Mouse (Mus musculus) liver, embryonic 15.5 days (tissue): ENCODE measurements around the gene Scfd1. TPM values are rescaled to one million over a fixed set of nuclear protein-coding genes. Genes with fewer than 3 reads are reported as not detected.

Source experiments
- polyA plus RNA-seq: library from polyadenylated mRNA; unstranded; fragments of >200 nt; fragmentation: Nextera tagmentation; extraction: Ambion mirVana; gene quantifications from 2 replicates; pipeline ENCODE4 v1.2.1, GENCODE M21; 2015

Scfd1 gene
- polyA plus RNA-seq, 1 experiment from 2014 or later: 37.3 TPM

Other genes with a start within 250 kb of the Scfd1 start
- 15.2 and 16.2 TPM in 2 replicates for gene G2e3, start 29.4 kb upstream of the Scfd1 start, polyA plus RNA-seq
- 0.07 and 0.10 TPM in 2 replicates for gene Coch, start 215.8 kb downstream of the Scfd1 start, polyA plus RNA-seq